Mouse (Mus musculus) retina, postnatal 7 days (tissue): ENCODE measurements around the gene Ppp1r1c.

ENCODE experiments used
- DNase-seq: peaks from one replicate; pipeline ENCODE4 v3.0.0-alpha.2; 2012; ENCODE audit warnings: low read depth, low spot score

The Ppp1r1c gene

DNA sequence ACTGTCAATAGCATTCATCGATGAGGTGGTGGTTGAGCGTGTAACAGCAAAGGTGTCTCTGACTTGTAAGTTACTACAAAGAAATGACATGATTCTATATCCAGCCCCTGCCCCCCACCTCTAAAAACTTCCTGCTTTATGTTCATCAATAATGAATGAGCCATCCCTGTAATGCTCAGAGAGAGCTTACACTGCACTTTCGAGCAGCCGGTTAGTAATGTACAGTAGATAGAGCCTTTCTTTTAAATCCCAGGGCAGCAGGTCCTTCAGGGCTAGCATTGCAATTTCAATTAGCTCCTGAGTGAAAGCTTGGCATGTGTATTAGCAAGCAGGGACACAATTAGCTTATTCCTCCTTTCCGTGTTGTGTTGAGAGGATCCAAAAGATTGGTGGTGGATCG is at the start of gene Ppp1r1c:
Ppp1r1c (plus strand) TSS at position 206 of the 400 bp plus-strand sequence.
- DNase-seq, result no peak

GRCm38 (mm10) chr2:79660417-79661185 is 47.0 kb upstream of the Ppp1r1c start:
- DNase-seq, result no peak

DNA sequence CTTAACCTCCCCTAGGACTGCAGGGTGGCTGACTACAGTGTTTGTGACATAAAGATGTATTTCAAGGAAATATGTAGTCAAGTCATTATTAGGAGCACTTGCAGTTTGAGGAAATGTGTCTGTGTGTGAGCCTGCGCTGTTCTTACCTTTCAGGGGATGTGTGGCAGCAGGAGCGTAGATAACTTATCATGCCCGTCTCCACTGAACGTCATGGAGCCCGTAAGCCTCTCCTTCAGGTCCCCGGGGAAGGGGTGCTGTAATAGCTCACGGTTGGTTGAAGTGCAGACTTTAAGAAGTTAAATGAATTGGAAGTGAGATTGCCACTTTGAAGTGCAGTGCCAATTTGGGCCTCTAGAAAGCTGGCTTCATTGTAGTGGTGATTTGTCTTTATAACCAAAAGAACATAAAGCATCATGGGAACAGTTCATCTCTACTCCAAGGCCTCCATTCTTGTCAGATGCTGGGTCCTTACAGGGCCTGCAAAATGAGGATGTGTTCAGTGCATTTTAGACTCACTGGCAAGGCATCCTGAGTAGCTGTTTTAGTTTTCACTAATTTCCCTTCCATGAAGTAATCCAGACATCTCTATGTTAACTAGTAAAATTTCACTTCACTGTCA is 46.0 kb upstream of the Ppp1r1c start:
- DNase-seq, result no peak

- DNase-seq, result no peak
Measured at GRCm38 (mm10) chr2:79664532-79665286, 42.9 kb upstream of the Ppp1r1c start.

GRCm38 (mm10) chr2:79665492-79665891 is 42.1 kb upstream of the Ppp1r1c start:
- DNase-seq, result no peak

DNA sequence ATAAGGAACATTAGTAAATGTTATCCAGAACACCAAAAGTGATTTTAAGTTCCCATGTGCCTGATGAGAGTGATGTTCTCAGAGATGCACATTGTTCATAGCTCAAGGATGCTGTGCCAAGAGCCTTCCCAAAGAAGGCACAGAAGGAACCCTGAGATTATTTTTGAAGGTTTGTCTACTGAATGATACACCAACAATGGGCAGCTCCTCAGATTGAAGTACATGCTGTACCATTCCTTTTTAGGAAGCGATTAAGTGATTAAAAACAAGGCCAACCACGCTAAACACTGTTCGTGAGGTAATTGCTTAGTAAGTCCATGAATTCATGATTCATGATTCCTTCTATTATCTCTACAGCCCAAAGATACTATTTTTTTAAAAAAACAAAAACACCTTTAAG is 32.3 kb upstream of the Ppp1r1c start:
- no peak for DNase-seq

GRCm38 (mm10) chr2:79677663-79678257 is 29.8 kb upstream of the Ppp1r1c start:
- DNase-seq, result no peak

DNA sequence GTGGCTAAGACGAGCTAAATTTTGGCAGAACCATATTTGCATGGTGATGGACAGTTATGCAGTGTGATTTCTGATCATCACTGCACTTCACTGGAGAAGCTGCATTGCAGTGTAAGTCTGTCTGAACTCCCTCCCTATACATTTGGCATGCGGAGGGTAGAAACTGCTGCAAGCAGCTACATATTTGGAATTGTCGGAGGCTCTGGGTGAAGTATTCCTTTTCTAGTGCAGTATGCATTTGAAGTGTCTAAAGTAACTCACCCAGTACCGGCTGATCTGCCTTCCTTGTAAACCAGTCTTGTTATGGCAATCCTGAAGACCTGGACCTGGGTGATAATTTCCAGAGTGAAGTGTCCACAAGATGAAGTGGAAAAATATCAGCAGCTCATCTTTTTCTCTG is 25.9 kb upstream of the Ppp1r1c start:
- DNase-seq, result no peak

DNA sequence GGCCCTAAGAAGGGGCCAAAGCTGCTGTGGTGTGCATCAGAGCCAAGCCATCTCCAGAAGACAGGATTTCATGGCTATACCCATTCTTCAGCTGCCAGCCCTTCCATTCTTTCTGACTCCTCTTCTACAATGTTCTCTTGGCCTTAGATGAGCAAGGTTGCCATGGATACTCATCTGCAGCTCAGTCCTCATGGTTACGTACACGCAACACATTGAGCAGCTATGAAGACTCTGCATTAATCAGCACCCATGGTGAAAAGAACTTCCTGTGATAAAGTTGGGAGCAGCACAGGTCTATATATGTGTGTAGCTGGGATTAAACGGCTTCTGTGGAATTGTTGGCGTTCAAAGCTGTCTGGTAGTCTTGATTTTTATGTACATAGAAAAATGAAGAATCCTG is 24.3 kb upstream of the Ppp1r1c start:
- DNase-seq, result no peak

- DNase-seq, result no peak
Measured at GRCm38 (mm10) chr2:79690838-79691237, 16.7 kb upstream of the Ppp1r1c start.

GRCm38 (mm10) chr2:79695190-79695589 is 12.4 kb upstream of the Ppp1r1c start:
- no peak for DNase-seq

- no peak for DNase-seq
Measured at GRCm38 (mm10) chr2:79695939-79696338, 11.6 kb upstream of the Ppp1r1c start.

DNA sequence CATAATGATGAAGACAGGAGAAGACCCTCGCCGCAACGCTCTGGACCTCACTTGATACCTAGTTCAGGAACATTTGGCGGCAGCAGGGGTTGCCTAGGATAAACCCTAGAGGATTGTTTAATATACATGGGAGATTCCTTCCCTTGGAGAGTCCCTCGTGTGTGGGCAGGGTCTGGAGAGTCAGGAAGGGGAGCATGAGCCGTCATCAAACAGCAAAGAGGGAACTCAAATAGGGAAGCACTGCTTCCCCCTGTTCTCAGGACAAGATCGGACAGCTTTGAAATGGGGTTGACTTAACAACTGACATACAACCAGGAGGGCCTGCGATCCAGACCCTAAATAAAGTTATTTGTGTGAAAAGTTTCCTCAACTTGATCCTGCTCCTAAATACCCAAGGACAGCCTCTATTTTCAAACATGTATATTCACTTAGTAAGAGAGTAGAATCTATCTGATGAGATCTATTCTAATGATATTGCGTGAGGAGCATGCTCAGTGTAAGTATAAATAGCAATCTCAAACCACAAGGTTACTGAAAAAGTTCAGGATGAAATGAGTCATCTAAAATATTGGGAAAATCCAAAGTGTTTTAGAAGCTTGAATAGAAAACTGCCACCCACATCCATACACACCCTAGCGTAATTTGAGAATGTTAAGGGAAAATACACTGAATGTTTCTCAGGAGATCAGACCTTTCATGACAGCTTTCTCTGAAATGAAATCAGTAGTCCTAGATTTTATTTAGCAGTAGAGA is 10.9 kb upstream of the Ppp1r1c start:
- DNase-seq, result no peak

- no peak for DNase-seq
Measured at GRCm38 (mm10) chr2:79698166-79698565, 9.4 kb upstream of the Ppp1r1c start.

GRCm38 (mm10) chr2:79704773-79705172 is 2.8 kb upstream of the Ppp1r1c start:
- DNase-seq, result no peak

GRCm38 (mm10) chr2:79713662-79714091 is 6.1 kb downstream of the Ppp1r1c start:
- no peak for DNase-seq

DNA sequence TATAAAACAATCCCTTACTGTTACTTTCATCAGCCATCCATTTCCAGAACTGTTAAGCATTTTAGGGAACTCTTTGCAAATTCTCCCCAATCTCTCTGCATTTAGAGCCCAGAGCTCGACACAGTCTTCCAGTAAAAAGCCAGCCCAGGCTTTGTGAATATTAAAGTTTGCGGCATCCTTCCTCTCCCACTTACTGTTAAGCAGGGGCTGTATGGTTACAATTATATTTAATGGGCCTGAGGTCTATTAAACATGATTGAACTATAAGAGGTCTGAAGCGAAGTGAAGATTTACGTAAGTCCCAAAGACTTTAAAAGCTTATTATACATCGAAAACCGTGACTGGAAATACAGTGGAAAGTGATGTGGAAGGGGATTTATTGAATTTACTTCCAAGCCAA is 7.2 kb downstream of the Ppp1r1c start:
- DNase-seq, result no peak

DNA sequence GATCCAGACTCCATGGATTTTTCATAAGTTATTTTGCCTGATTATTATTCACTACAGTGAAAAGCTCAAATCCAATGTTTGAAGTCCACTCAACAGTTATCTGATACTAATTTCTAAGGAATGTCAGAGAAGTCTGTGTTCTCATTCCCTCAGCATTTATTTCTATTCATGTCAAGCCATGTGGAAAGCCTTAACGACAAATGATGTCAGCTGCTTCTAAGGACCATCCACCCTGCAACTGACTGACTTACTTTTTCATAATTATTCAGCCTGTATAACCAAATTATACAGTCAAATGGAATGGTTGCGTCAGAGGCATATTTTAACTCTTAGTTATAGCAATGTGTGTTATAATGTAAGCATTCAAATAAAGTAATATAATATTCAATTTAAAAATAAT is 8.3 kb downstream of the Ppp1r1c start:
- DNase-seq, result no peak

DNA sequence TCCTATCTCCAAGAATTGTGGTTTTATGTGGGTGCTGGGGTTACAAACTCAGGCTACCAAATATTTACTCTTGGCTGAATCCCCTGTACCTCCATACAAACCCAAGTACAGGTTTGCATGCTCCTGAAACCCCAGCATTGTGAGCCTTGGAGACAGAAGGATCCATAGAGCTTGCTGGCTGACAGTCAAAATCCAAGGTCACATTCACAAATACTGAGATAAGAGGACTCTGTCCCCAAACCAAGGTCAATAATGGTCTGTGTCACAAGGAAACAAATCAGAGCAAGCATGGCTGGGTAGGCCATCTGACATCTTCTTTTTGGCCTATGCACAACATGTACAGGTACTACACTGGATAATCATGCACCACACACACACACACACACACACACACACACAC is 10.3 kb downstream of the Ppp1r1c start:
- no peak for DNase-seq

GRCm38 (mm10) chr2:79722415-79722814 is 14.8 kb downstream of the Ppp1r1c start:
- no peak for DNase-seq

- no peak for DNase-seq
Measured at GRCm38 (mm10) chr2:79738958-79739357, 31.4 kb downstream of the Ppp1r1c start.
